Mouse (Mus musculus) T-helper 1 cell (primary cell): ENCODE data around the gene Prkch.

Source experiments
- in situ Hi-C: fragments of 300-600 bp; cut with MboI, MseI; formaldehyde crosslinking; loops from one replicate; pipeline ENCODE4 v1.15.1; 2025; ENCODE audit warnings: high pct_unique_total_duplicates

Gene Prkch

GRCm38 (mm10) chr12:73742577-73742976 lies 158.0 kb downstream of the Prkch start:
- in situ Hi-C loops = no loop called here

GRCm38 (mm10) chr12:73743087-73743486 lies 158.5 kb downstream of the Prkch start:
- in situ Hi-C loops = no loop called here

- in situ Hi-C loops = no loop called here
Observed at GRCm38 (mm10) chr12:73746072-73746471, 161.5 kb downstream of the Prkch start.

GRCm38 (mm10) chr12:73748373-73748772 lies 163.8 kb downstream of the Prkch start:
- in situ Hi-C loops = no loop called here

- in situ Hi-C loops = loop anchor here (25.0 kb wide), 1 partner anchor 533 kb away; no protein-coding TSS in a partner anchor
Observed at GRCm38 (mm10) chr12:73754476-73755150, 170.0 kb downstream of the Prkch start.

GRCm38 (mm10) chr12:73755646-73756045 lies 171.1 kb downstream of the Prkch start:
- in situ Hi-C loops = loop anchor here (25.0 kb wide), 1 partner anchor 532 kb away; no protein-coding TSS in a partner anchor

GRCm38 (mm10) chr12:73756527-73756926 lies 171.9 kb downstream of the Prkch start:
- in situ Hi-C loops = loop anchor here (25.0 kb wide), 1 partner anchor 531 kb away; no protein-coding TSS in a partner anchor

- in situ Hi-C loops = loop anchor here (25.0 kb wide), 1 partner anchor 525 kb away; no protein-coding TSS in a partner anchor
Observed at GRCm38 (mm10) chr12:73762001-73762400, 177.4 kb downstream of the Prkch start.

GRCm38 (mm10) chr12:73762762-73763161 lies 178.2 kb downstream of the Prkch start:
- in situ Hi-C loops = loop anchor here (25.0 kb wide), 1 partner anchor 525 kb away; no protein-coding TSS in a partner anchor

- in situ Hi-C loops = loop anchor here (25.0 kb wide), 1 partner anchor 522 kb away; no protein-coding TSS in a partner anchor
Observed at GRCm38 (mm10) chr12:73764649-73765525, 180.3 kb downstream of the Prkch start.

- in situ Hi-C loops = loop anchor here (25.0 kb wide), 1 partner anchor 521 kb away; no protein-coding TSS in a partner anchor
Observed at GRCm38 (mm10) chr12:73766152-73766551, 181.6 kb downstream of the Prkch start.

GRCm38 (mm10) chr12:73768788-73769187 lies 184.2 kb downstream of the Prkch start:
- in situ Hi-C loops = loop anchor here (25.0 kb wide), 1 partner anchor 519 kb away; no protein-coding TSS in a partner anchor

GRCm38 (mm10) chr12:73769536-73769935 lies 184.9 kb downstream of the Prkch start:
- in situ Hi-C loops = loop anchor here (25.0 kb wide), 1 partner anchor 518 kb away; no protein-coding TSS in a partner anchor

GRCm38 (mm10) chr12:73770771-73771170 lies 186.2 kb downstream of the Prkch start:
- in situ Hi-C loops = loop anchor here (25.0 kb wide), 1 partner anchor 517 kb away; no protein-coding TSS in a partner anchor

- in situ Hi-C loops = loop anchor here (25.0 kb wide), 2 partner anchors 512 to 738 kb away; no protein-coding TSS in a partner anchor
Observed at GRCm38 (mm10) chr12:73774793-73775385, 190.3 kb downstream of the Prkch start.

GRCm38 (mm10) chr12:73776401-73776945 lies 191.9 kb downstream of the Prkch start:
- in situ Hi-C loops = loop anchor here (25.0 kb wide), 1 partner anchor 739 kb away; no protein-coding TSS in a partner anchor

- in situ Hi-C loops = loop anchor here (25.0 kb wide), 1 partner anchor 740 kb away; no protein-coding TSS in a partner anchor
Observed at GRCm38 (mm10) chr12:73777673-73778072, 193.1 kb downstream of the Prkch start.

GRCm38 (mm10) chr12:73779332-73780231 lies 195.0 kb downstream of the Prkch start:
- in situ Hi-C loops = loop anchor here (25.0 kb wide), 1 partner anchor 742 kb away; no protein-coding TSS in a partner anchor

- in situ Hi-C loops = loop anchor here (25.0 kb wide), 1 partner anchor 744 kb away; no protein-coding TSS in a partner anchor
Observed at GRCm38 (mm10) chr12:73781425-73782032, 196.9 kb downstream of the Prkch start.
